In genomic region chr5:103776842-103777241, GRCm38 (mm10) we compare ENCODE assay signal across 24 mouse cellular contexts.
A peak's percentile ranks its signal among the peaks of the same experiment; 100 is the strongest.
DNase-seq lines count a peak whose midpoint lies in the region; ATAC-seq and TF ChIP-seq lines count a peak whose summit lies in the region.
"Had no signal": no experiment of that assay in that cellular context is flagged by ENCODE, and none has a peak within 500 bp of the region (broad histone marks: within the 10 kb centered on the region; RNA-seq: fewer than 3 reads in every experiment).

No protein-coding gene starts in this region.

- peak; percentile 53 for DNase-seq in kidney, adult 8-10 months
- no peak for DNase-seq in kidney, postnatal 4 days
- peak; percentile 79 for DNase-seq in liver, adult 2 months (ENCODE audit: extremely low read depth, low read depth, low spot score)
- DNase-seq in lung, postnatal 25 days (ENCODE audit: low spot score) = no peak
- DNase-seq: adrenal gland, adult 2 months; cerebellum, adult 11 months; cerebellum, adult 9-11 months; heart, postnatal 36 days; lung, adult 18-20 months; lung, postnatal 14 days; midbrain, embryonic 14.5 days; right cerebral cortex, postnatal 14 days; thymus, postnatal 14 days had no signal

- H3K4me1 ChIP-seq in liver, adult 2 months (ENCODE audit: control insufficient read depth, insufficient read depth, low read length) = peaks cover 31% of the 10 kb centered on the region
- peaks cover 99% of the 10 kb centered on the region for H3K4me1 ChIP-seq in liver, embryonic 12.5 days
- H3K4me1 ChIP-seq in intestine, embryonic 16.5 days (ENCODE audit: control insufficient read depth, insufficient read depth, low read length) = peaks cover 43% of the 10 kb centered on the region
- H3K4me1 ChIP-seq in small intestine, adult 2 months (ENCODE audit: control insufficient read depth, insufficient read depth, insufficient read length, low read length) = peaks cover 43% of the 10 kb centered on the region

- no peak overlapping the region; the same call in 1 of the 2 replicates for H3K27ac ChIP-seq in liver, adult 2 months (replicated peaks; ENCODE audit: insufficient read depth, low read depth, low read length)
- no peak overlapping the region for H3K27ac ChIP-seq in liver, embryonic 12.5 days
- peak overlapping the region; percentile 70 for H3K27ac ChIP-seq in intestine, embryonic 16.5 days (ENCODE audit: low read length)
- H3K27ac ChIP-seq in small intestine, adult 2 months (ENCODE audit: insufficient read depth, low read depth, low read length) = peak overlapping the region; percentile 61; the same call in 1 of the 2 replicates
- H3K27ac ChIP-seq: forebrain, embryonic 13.5 days; limb, embryonic 13.5 days; neural tube, embryonic 12.5 days had no signal

- H3K9me3 ChIP-seq in liver, embryonic 12.5 days (replicated peaks) = no peaks in the 10 kb centered on the region
- H3K9me3 ChIP-seq in intestine, embryonic 16.5 days (ENCODE audit: control insufficient read depth, low read length) = no peaks in the 10 kb centered on the region
- H3K9me3 ChIP-seq: forebrain, embryonic 13.5 days; G1E; heart, embryonic 15.5 days; hindbrain, embryonic 15.5 days; limb, embryonic 13.5 days; neural tube, embryonic 12.5 days had no signal

- peaks cover 64% of the 10 kb centered on the region for H3K79me2 ChIP-seq in liver, adult 2 months (ENCODE audit: control insufficient read depth, insufficient read depth, low read length)

- no peak for TF ChIP-seq CTCF in liver, adult 2 months (IDR thresholded peaks at IDR 0.05; ENCODE audit: low read depth, low read length)
- TF ChIP-seq CTCF in small intestine, adult 2 months (IDR thresholded peaks at IDR 0.05; ENCODE audit: extremely low read depth, insufficient read length, insufficient replicate concordance, low read depth, low read length) = no peak

- ATAC-seq in liver, embryonic 12.5 days = no peak
- ATAC-seq in intestine, embryonic 16.5 days = peak; percentile 57
- ATAC-seq: forebrain, embryonic 13.5 days had no signal

- TF ChIP-seq POLR2A in liver, adult 2 months (IDR thresholded peaks at IDR 0.05; ENCODE audit: extremely low read depth, insufficient read depth, low read length) = no peak
- TF ChIP-seq POLR2A in small intestine, adult 2 months (IDR thresholded peaks at IDR 0.05; ENCODE audit: low read depth, low read length) = no peak

- no peaks in the 10 kb centered on the region for H3K27me3 ChIP-seq in liver, adult 2 months (ENCODE audit: control insufficient read depth, insufficient read depth, low read length)
- H3K27me3 ChIP-seq in liver, embryonic 12.5 days (replicated peaks) = no peaks in the 10 kb centered on the region
- no peaks in the 10 kb centered on the region for H3K27me3 ChIP-seq in intestine, embryonic 16.5 days (replicated peaks; ENCODE audit: control insufficient read depth, insufficient read depth, low read length)
- H3K27me3 ChIP-seq in small intestine, adult 2 months (ENCODE audit: control insufficient read depth, insufficient read depth, low read length) = no peaks in the 10 kb centered on the region
- H3K27me3 ChIP-seq: CH12.LX; forebrain, embryonic 13.5 days; heart, embryonic 15.5 days; hindbrain, embryonic 15.5 days; limb, embryonic 13.5 days; neural tube, embryonic 12.5 days; Patski had no signal

- WGBS in liver, adult 2 months = 33% methylated on average over 4 of the region's 4 CpGs
- 71% methylated on average over 4 of the region's 4 CpGs for WGBS in liver, embryonic 12.5 days (ENCODE audit: insufficient replicate concordance)
- 55% methylated on average over 4 of the region's 4 CpGs for WGBS in intestine, embryonic 16.5 days
- 21% methylated on average over 4 of the region's 4 CpGs for WGBS in small intestine, adult 2 months

- no peak overlapping the region for H3K9ac ChIP-seq in liver, adult 2 months (ENCODE audit: low read depth, low read length)
- no peak overlapping the region for H3K9ac ChIP-seq in liver, embryonic 12.5 days
- H3K9ac ChIP-seq in intestine, embryonic 16.5 days (ENCODE audit: low read depth, low read length) = no peak overlapping the region
- H3K9ac ChIP-seq: forebrain, embryonic 13.5 days; heart, embryonic 15.5 days; hindbrain, embryonic 15.5 days; limb, embryonic 13.5 days; neural tube, embryonic 12.5 days had no signal

- H3K4me3 ChIP-seq in liver, adult 2 months (ENCODE audit: insufficient read depth, low read depth, low read length) = no peak overlapping the region
- H3K4me3 ChIP-seq in liver, embryonic 12.5 days = no peak overlapping the region
- no peak overlapping the region for H3K4me3 ChIP-seq in intestine, embryonic 16.5 days (ENCODE audit: low read length)
- H3K4me3 ChIP-seq in small intestine, adult 2 months (ENCODE audit: low read depth, low read length) = no peak overlapping the region
- H3K4me3 ChIP-seq: forebrain, embryonic 13.5 days; heart, embryonic 15.5 days; hindbrain, embryonic 15.5 days; limb, embryonic 13.5 days; neural tube, embryonic 12.5 days had no signal

- H3K36me3 ChIP-seq in liver, adult 2 months (ENCODE audit: control insufficient read depth, insufficient read depth, low read length) = no peaks in the 10 kb centered on the region
- H3K36me3 ChIP-seq in liver, embryonic 12.5 days = 0 out of 2 replicates have a peak, but pooled peaks cover 6% of the 10 kb centered on the region
- H3K36me3 ChIP-seq in intestine, embryonic 16.5 days (ENCODE audit: control insufficient read depth, insufficient read depth, low read length) = no peaks in the 10 kb centered on the region
- H3K36me3 ChIP-seq in small intestine, adult 2 months (ENCODE audit: control insufficient read depth, insufficient read depth, low read length) = no peaks in the 10 kb centered on the region
- H3K36me3 ChIP-seq: heart, embryonic 15.5 days; hindbrain, embryonic 15.5 days; limb, embryonic 13.5 days; neural tube, embryonic 12.5 days had no signal

- H3K4me2 ChIP-seq in liver, embryonic 12.5 days = no peak overlapping the region
- no peak overlapping the region for H3K4me2 ChIP-seq in intestine, embryonic 16.5 days (ENCODE audit: low read depth, low read length)
- H3K4me2 ChIP-seq: heart, embryonic 15.5 days had no signal

Comparison
In these comparisons a context has a peak if more than half of its experiments do, and no peak if none do; other contexts are left out.
1. DNase-seq: peak in kidney, adult 8-10 months (2 of 2) and liver, adult 2 months (single experiment); none in kidney, postnatal 4 days (0 of 2) and lung, postnatal 25 days (single experiment).
2. H3K27ac ChIP-seq: peak in intestine, embryonic 16.5 days (single experiment) and small intestine, adult 2 months (single experiment); none in liver, adult 2 months (single experiment) and liver, embryonic 12.5 days (single experiment).